Mouse (Mus musculus) adrenal gland, adult (tissue): Measurements from ENCODE around the gene Foxr1.

Source experiments
- DNase-seq, 2 experiments: peaks; one replicate each; pipeline ENCODE4 v3.0.0; 2022 to 2023; ENCODE audit warnings: low spot score in 1 of 2; ENCODE audit not compliant: inconsistent age in 2 of 2

Foxr1 gene

GRCm38 (mm10) chr9:44440961-44441360, at the start of gene Foxr1:
Gene Foxr1, minus strand, starts transcription at chr9:44441136.
- no peak for DNase-seq

- peak; percentile 42 to 73 for DNase-seq
Observed at GRCm38 (mm10) chr9:44490086-44490967, 49.4 kb upstream of the Foxr1 start.

DNA sequence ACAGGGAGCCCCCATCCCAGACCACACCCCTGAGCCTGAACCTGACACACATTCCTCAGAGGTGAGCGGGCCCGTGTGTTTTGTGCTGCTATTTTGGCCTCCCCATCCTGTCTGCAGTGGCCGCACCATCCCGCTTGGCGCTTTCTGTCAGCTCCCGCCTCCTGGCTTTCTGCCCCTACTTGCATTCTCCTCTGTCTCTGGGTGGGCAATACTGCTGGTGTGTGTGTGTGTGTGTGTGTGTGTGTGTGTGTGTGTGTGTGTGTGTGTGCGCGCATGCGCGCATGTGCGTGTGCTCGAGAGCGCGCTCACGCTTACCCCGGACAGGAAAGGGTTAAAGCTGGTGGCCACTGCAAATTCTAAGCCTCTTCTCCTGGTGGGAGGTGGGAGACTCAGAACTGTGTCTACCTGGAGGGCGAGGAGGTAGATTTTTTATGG, 48.7 kb upstream of the Foxr1 start:
- peak; percentile 48 to 65 for DNase-seq

GRCm38 (mm10) chr9:44488855-44489381, 48.0 kb upstream of the Foxr1 start:
- DNase-seq, result peak; percentile 82 to 90

- DNase-seq, result peak; percentile 53 to 88
Observed at GRCm38 (mm10) chr9:44488416-44488815, 47.5 kb upstream of the Foxr1 start.

DNA sequence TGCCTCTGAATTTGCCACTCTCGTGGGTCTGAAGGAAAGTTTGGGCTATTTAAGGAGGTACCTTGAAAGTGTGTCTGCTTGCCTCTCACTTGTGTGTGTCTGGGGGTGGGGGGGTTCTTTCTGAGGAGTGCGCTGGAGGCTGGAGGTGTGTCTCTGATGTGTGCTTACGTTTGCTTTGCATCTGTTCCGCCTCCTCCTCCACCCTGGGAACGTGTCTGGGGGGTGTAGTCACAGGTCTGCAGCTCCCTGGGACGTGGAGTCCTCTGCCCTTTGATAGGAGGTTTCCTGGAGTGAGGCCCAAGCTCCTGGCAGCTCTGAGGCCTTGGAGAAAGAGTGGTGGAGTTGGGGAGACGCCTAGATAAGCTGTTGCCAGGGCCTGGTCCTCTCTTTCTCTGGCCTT, 46.5 kb upstream of the Foxr1 start:
- peak; percentile 95 to 96 for DNase-seq

DNA sequence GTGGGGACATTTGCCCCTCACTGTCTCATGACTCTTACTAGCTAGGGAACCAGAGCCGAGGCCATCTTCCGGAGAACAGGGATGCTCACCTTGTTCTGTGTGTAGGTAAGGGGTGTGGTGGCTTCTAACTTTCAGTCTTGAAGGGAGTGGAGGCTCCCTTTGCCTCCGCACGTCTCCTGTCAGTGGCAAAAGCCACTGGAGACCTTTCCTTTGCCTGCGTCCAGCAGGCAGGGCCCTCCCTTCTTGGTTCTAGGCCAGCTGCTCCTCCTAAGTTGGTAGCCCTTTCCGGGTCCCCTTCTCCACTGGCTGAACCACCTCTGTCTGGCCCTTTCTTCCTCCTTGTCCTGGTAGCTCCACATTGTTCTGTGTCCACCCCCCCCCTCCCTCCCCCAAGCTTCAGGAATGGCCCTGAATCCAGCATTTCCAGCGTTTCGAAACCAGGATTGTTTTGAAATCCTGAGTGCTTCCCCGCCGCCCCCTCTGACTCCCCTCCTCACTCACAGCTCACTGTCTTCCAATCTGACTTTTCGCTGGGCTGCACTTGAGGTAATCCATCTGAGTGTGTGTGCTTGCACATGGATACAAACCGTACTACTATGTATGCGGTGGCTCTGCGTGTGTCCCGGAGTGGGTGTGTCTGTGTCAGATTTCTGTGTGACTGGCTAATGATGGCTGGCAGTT, 45.9 kb upstream of the Foxr1 start:
- DNase-seq, result peak; percentile 75 to 88

GRCm38 (mm10) chr9:44486335-44486734, 45.4 kb upstream of the Foxr1 start:
- DNase-seq, result peak; percentile 81 to 91

DNA sequence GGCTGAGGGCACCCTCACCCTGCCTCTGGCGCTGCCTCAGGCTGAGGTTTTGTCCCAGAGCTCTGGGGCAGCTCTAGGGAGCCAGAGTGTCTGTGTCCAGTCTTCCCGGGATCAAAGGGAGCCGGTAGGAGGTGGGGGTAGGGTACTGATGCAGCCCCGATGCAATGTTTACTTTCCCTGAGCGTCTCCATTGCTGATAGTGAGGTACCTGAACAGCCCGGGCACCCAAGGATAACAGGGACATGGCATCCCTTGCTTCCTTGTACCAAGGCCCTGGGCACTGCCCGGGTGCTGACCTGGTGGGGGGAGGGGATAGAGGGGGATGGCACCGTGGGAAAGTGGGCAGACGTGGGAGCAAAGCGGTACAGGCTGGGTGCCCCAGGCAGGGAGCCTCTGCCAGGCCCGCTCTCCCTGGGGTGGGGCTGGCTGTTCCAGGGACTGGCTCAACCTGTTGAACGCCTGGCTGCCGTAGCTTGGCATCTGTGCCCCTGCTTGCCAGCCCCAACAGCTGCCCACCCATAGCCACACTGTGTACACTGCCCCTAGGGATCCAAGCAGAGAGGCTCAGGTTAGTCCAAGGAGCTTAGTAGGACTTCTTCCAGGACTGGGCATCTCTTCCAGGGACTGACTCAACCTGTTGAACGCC, 44.7 kb upstream of the Foxr1 start:
- DNase-seq, result peak; percentile 59 to 82

GRCm38 (mm10) chr9:44485105-44485515, 44.2 kb upstream of the Foxr1 start:
- peak in 1 of 2 experiments; percentile 63 for DNase-seq

GRCm38 (mm10) chr9:44484311-44485104, 43.6 kb upstream of the Foxr1 start:
- peak; percentile 31 to 71 for DNase-seq

DNA sequence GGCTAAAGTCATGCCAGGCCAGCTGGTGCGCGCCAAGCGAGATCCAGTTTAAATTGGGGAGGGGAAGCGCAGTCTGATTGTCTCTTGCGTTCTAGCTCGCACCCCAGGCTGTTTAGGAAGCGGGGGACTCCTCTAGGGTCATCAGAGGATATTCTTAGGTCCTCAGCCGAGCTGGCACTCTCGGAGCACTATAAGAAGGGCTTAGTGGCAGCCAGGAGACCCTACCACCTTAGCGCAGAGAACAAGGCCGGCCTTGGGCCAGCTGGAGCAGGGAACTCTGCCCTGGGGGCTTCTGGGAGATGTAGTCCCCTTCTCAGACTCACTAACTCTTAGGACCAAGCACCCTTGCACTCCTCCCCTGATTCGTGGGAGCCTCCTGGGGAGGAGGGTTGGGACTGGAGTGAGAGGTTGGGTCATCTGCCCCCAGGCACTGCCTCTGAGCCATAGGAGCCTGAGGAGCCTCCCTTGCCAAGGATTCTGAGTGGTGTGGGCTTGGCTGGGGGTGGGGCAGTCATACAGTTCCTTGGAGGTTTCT, 42.6 kb upstream of the Foxr1 start:
- DNase-seq, result peak; percentile 83 to 92

GRCm38 (mm10) chr9:44483041-44483509, 42.1 kb upstream of the Foxr1 start:
- DNase-seq, result peak in 1 of 2 experiments; percentile 62

GRCm38 (mm10) chr9:44482552-44482951, 41.6 kb upstream of the Foxr1 start, which contains the start of gene Bcl9l:
Gene Bcl9l, plus strand, starts transcription at chr9:44482825.
- peak; percentile 94 to 98 for DNase-seq

DNA sequence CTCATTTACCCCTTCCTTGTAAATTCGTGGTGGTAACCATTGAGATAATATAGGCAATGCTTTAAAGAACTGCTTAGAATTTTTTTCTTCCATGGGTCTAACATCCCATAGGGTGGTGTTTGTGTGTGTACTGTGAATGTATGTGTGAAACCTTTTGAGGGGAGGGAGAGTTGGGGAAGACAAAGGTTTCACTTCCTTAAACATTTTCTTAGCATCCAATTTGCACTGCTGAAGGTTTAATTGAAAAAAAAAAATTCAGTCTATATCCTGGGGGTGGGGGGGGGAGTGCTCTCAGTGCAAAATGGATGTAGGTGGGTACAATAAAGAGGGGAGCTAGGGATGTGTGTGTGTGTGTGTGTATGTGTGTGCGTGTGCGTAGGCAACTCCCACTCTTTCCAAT, 41.2 kb upstream of the Foxr1 start:
- DNase-seq, result no peak

GRCm38 (mm10) chr9:44479628-44480428, 38.9 kb upstream of the Foxr1 start:
- peak; percentile 92 to 96 for DNase-seq

- peak; percentile 88 to 94 for DNase-seq
Observed at GRCm38 (mm10) chr9:44478959-44479605, 38.1 kb upstream of the Foxr1 start.

- peak; percentile 62 to 83 for DNase-seq
Observed at GRCm38 (mm10) chr9:44478229-44478921, 37.4 kb upstream of the Foxr1 start.
